Mouse (Mus musculus) gastrocnemius, postnatal 10 days (tissue): ENCODE results near the gene Mras. TPM values are rescaled to one million over a fixed set of nuclear protein-coding genes. Genes with fewer than 3 reads are reported as not detected.

Experiments
- DNase-seq: peaks from one replicate; pipeline ENCODE4 v3.0.0; 2021; ENCODE audit warnings: mixed read lengths
- total RNA-seq, 2 experiments: library from RNA; stranded (reverse); gene quantifications; 2 replicates each; pipeline ENCODE4 v1.2.3; 2021

Mras gene
- total RNA-seq, 2 experiments from 2014 or later = 9.7 to 10.6 TPM

DNA sequence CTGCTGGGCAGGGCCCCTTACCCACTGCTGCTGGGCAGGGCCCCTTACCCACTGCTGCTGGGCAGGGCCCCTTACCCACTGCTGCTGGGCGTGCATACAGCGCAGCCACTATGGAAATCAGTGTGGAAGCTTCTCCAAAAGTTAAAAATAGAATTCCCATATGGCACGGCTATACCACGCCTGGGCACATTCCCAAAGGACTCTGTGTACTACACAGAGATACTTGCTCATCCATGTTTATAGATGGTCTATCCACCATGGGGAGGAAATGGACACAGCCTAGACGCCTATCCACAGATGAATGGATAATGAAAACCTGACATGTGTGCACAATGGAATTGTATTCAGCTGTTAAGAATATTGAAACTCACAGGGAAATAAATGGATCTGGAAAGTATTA, 3.8 kb upstream of the Mras start:
- no peak for DNase-seq

DNA sequence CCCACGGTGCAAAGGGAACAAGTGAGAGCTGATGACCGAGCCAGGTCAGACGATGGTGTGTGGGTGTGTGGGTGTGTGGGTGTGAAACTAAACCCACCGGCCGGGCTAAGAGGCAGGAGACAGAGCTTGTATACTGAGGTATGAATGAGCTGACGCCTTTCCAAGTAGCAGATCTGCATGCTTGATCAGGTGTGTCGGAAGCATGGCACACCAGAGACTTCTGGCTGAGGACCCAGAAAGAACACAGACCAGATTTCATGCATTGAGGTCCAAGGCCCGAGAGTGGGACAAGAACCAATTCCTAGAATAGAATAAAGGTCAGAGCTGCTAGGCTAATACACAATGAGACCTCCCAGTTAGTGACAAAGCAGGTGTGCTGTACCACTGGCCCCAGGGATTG, 1.9 kb upstream of the Mras start:
- no peak for DNase-seq

DNA sequence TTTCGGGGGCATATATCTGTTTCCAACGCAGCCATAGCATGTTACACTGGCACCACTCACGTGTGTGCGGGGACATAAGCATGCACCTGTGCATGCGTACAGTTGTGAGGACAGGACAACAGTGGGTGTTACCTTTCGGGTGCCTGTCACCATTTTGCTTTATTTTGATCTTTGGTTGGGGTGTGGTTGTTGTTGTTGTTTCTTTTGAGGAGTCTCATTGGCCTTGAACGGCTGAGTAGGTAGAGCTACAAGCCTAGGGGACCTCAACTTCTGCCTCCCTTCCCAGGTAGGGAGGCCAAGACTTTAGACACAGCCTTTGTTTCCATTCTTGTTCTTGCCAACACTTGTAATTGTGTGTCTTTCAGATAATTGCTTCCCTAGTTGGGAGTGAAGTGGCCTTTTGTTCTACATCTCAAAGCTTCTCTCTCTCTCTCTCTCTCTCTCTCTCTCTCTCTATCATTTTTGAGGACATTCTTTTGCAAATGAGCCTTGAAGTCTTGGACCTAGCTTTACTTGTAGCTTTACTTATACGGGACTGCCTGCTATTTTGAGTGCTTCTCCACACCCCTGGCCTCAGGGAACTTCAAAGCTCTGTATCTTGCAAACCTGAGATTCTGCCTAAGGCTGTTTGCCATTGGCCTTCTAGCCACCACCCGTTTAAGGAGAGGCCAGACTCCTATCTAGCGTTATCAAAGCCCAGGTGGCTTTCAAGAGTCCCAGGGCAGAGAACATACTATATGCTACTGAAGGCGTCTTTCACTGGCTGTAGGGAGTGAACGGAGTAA, 792 bp upstream of the Mras start:
- DNase-seq = no peak

DNA sequence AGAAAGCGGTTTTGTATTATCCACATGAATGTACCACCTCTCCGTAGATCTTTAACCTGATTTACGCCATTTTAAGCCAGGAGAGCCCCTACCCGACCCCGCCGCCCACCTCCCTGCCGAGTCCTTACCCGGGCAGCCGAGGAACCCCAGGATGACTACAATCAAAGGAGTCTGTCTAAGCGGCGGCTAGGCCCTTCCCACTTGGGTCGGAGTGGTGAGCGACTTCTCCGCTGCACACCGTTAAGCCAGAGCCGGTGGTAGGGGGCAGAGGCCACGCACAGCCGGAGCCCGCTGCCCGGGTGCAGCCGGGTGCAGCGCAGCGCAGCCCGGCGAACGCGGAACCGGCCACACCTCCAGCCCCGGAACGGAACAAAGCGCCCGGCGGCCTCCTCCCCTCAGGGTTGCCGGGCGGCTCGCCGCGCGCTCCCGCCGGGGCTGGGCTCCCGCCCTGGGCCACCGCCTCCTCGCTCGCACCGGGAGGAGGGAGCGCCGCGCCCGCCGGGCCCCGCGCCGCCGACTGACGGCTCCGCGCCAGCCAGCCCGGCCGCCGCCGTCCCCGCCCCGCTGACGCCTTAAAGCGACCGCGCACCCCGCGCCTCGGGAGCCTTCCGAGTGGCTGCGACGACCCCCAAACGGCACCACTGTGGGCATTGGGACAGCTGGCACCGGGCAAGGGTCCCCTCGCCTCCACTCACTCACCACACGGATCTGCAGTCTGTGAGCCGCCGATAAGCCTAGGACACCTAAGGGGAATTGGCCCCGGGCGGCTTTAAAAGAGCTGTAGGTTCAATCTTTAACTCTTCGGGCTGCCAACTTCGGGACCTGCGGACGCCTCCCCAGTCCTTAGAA, 775 bp downstream of the Mras start:
- DNase-seq = peak; percentile 82

DNA sequence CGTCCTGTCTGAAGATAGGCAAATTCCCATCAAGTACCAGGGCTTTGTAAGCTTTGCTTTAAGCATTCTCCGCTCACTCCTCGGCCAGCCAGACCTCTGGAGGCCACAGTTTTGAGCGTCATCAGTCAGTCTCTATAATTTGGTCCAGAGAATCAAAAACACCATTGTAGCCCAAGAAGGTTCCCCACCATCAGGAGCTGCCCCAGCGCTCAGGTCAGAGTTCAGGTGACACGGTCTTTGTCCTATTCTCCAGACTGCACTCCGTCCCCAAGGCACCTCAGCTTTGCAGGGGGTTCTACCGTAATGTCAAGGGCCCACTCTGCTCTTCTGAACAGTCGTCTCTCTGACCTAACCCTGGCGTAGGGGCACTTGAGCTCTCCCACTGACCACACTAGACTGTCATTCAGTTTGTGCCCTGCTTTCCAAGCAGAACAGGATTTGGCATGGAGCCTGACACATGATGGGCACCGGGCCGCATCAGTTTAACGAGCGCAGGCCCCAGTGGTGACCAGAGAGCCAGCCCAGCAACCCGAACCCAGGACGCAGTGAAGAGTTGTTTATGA, 1.5 kb downstream of the Mras start:
- DNase-seq = peak; percentile 56

DNA sequence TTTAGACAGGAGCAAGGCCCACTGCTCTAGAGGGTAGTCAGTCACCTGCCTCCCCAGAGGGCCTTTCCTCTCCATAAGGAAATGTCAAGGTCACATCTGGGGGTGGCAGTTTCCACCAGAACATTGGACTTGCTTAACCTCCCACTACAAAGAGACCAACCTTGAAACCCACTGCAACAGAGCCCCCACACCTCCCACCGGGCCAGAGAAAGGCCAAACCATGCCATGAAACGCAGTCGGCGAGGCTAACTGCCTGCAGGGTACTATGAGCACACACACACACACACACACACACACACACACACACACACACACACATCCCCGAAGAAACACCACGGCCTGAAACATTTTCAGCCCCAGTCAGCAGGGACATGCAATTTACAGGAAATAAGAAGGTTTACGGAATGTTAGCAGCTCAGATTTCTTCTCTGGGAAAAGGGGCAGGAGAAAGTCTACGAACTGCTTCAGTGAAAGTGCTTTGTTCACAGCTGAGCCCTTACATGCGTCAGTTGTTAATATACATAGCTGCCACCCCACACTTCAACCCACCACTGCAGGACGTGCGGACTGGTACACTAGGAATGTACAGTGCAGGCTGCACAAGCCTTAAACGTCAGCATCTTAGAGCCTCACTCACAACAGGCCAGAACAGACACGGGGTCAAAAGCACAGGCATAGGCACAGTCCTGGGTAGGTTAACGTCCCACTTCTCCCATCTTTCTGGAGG, 2.1 kb downstream of the Mras start:
- DNase-seq = no peak

DNA sequence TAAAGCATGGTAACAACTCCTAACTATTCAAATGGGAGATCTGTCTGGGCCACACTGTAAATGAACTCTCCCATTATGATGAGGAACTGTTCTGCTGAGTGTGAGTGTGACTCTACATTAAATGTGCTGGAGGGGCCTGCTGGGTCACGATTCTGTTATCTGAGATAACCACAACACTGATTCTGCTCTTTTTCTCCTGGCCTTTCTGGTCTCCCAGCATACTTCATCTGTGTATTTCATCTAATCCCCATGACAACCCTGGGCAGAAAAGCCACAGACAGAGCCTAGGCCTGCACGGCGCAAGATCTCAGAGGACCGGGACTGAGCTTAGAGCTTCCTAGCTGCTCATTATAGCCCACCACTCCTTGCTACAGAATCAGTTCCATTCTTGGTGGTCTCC, 4.7 kb downstream of the Mras start:
- DNase-seq = no peak

DNA sequence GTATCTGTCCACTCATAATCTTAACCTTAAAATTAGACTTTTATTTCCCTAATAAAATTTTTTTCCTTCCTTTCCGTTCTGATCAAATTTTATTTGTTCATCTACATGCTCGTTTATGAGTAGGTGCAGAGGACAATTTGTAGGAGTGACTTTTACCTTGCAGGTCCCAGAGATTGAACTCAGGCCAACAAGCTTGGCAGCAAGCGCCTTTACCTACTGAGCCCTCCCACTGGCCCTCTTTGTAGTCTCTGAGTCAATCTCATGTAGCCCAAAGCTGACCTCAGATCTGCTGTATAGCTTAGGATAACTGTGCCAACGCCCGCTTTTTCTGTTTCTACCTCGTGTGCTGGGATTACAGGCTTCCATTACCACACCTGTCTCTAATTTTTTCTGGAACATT, 5.2 kb downstream of the Mras start:
- no peak for DNase-seq

DNA sequence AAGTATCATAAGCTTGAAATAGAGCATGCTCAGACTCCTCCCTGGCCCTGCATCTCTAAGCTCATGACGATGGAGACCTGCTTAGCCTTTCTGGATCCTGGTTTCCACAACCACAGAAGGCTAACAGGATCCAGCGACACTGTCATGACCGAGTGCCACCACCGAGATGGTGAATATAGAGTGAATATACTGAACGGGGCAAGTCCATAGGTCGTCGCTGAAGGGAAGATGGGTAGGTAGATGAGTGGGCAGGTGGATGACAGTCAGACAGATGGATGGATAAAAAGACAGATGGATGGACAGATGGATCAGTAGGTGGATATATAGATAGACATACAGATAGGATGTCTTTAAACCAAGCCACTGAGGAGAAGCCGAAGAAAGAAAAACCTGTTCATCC, 5.8 kb downstream of the Mras start:
- DNase-seq = no peak

DNA sequence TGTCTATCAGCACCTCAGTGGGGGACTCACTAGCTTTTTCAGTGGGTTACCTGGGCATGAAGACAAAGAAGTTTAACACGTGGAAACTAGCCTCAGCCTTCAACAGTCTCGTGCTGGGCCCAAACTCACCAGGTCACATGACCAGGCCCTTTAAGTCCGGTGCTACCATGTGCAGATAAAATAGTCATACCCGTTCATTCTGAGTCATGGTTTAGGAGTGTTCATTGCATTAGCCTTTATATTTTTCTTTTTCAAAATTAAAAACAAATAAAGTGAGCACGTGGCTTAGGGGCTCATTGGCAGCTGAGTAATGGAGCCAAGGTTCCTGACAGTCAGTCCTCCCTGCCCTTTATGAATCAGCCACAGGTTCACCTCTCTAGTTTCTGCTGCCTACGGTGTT, 6.4 kb downstream of the Mras start:
- no peak for DNase-seq

DNA sequence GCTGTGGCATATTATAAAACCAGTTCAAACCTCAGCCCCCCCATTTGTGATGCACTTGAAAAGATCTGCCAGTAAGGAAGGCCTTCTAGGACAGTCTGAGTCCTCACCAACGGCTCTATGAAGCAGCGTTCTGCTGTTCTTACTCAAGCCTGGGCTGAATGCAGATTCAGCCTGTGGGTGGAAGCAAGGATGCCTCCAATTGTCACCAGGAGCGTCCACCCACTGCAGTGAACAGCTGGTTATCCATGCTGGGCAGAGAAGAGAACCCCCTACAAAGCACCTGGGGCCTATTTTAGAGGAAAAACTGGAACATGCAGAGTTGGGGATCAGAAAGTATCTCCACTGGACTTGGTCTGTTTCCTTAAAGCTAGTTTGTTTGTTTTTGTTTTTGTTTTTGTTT, 7.3 kb downstream of the Mras start:
- DNase-seq = no peak

DNA sequence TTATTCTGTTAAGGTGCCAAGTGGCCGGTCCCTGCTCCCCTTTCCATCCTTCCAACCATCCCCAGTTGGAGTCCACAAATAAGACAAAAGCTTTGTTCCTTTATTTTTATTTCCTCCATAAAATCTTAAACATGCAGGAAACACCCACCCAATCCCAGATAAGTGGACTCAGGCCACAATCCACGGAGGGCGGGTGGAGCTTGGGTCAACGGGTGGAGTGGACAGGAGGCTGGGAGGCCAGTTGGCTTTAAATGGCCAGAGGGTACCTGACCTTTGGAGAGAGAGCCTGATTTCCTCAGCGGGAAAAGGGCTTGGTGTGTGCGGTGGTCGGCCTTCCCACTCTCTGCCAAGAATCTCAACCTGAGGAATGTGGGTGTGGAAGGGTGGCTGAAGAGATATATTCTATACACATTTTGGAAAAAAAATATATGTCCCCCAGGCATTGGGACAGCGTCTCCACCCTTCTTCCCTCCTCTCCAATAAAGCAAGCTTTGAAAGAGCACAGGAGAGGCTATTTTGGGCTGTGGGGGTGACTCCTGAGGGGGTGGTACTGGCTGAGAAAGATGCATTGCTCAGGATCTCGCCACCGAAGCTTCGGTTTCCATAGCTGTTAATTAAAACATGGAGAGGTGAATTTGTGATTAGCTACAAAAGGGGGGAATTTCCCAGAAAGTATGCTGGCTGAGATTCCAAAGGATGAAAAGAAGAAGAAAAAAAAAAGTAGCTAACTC, 8.4 kb downstream of the Mras start:
- DNase-seq = no peak

DNA sequence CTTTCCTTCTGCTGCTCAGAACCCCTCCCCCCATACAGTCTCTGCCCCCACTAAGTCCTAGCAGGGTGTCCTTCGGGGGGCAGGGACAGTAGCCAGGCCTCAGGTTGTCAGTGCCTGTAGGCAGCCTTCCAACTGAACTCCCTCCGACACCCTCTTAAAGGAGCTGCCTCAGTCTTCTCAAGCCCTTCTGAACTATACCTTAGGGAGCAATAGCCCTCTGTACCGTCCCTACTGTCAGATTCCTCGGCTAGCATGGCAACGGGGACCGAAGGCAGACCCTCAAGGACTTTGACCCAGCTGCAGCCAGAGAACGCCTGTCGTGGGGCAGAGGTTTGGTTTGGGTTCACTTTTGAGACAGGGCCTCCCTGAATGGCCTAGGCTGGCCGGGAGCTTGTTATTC, 11.9 kb downstream of the Mras start:
- DNase-seq = no peak

DNA sequence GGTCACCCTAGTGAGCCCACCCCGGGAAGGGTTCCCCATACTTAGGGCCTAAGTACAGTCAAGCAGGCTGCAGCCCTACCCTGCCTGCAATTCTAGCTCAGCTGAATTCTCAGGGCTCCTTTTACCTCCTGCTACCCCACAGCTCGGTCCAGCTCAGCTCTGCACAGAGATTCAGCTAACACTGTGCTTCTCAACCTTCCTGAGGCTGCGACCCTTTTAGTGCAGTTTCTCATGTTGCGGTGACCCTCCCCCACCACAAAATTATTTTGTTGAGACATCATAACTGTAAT, 12.7 kb downstream of the Mras start:
- no peak for DNase-seq

DNA sequence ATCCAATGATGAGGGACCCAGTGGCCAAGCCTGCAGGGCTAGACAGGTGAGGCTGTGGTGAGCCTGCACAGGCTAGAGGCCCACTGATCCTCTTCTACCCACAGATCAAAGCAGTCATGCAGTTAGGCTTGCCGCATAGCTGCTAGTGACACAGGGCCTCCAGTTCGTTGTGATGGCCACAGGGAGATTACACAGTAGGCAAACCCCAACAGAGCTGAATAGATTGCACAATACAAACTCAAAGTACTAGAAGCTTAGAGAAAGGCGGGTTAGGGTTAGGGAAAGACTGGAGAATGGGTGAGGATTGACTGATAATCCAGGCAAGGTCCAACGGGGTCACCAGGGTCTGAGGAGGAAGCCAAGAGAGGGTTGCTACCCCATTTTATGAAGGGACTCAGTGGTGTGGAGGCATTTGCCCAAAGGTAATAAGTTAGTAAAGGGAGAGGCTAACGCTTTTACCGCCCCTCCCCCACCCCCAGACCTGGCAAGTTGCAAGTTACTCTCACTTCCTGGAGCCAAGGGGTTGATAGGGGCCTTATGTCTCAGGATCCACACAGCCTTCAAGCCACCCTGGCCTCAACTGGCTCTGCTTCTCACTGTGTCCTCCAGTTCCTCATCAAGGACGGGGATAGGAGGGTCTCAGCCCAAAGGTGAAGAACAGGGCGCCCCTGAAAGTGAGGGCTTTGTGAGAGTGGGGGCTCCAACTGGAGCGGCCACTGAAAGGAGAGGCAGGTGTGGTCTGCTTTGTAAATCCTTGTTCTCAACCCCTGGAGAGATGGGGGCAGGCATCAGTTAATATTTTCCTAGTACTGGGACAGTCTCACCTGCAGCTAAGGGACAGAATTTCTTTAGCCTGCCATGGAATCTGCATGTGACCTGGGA, 13.2 kb downstream of the Mras start:
- DNase-seq = no peak

DNA sequence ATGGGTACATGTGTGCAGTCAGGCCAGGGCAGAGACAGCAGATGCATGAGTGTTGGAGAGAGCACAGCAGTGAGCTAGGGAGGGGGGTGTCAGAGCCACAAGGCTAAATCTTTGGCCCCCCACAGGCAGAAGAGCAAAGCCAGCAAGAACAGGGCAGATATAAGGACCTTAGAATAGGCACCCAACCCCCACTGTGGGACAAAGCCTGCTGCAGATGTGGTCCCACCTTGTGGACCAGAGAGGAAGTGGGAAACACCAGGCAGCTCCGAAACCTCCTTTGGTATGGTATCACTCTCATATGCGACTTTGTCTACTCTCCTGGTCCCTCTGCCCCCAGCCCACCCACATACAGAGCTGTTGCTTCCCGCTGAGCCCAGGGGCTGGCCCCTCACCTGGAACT, 15.3 kb downstream of the Mras start:
- no peak for DNase-seq

DNA sequence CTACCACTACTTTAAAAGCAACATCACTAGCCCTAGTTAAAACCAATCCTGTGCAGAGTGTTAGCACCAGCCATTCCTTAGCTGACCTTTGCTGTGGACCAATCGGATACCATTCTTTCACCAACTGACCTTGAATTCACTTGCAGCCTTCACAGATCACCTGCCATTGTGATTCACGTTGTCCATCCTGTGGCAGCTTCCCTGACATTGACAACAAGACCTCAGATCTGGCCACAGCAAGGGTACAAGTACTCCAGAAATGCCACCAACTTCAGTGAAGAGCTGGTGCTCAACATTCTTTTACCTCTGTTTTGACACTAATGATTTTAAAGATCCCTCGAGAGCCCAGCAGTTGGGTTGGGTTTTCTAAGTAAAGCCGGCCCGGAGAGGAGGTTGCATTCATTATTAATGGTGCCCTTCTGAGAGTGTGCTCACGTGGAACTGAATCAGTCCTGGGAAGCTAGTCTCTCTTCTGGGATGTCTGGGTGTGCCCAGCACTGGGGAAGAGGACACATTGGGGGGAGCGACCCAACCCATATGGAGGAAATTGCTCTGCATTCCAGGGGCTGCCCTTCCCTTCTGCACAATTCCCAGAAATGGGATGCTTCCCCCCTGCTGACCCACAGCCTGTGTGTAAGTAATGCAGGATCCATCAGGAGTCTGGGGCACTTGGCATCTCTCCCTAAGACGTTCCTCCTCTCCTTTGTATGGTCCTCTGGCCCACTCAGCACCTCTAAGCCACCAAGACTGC, 17.1 kb downstream of the Mras start:
- no peak for DNase-seq

DNA sequence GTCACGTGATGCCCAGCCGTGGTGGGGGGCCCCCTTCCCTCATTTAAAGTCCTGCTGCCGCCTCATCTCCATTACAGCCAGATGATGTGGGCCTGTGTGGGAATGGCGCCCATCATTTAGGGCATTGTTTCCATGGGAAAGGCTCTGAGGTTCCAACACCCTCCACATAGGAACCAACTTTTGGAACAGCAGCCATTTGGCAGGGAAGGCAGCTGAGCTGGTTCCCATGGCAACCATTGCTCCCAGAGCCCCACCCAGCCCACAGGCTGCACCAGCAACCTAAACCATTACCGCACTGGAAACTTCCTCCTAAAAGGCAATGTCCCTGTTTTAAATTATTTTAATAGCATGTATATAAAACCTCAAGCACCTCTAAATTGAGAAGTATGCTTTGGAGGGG, 18.8 kb downstream of the Mras start:
- no peak for DNase-seq

DNA sequence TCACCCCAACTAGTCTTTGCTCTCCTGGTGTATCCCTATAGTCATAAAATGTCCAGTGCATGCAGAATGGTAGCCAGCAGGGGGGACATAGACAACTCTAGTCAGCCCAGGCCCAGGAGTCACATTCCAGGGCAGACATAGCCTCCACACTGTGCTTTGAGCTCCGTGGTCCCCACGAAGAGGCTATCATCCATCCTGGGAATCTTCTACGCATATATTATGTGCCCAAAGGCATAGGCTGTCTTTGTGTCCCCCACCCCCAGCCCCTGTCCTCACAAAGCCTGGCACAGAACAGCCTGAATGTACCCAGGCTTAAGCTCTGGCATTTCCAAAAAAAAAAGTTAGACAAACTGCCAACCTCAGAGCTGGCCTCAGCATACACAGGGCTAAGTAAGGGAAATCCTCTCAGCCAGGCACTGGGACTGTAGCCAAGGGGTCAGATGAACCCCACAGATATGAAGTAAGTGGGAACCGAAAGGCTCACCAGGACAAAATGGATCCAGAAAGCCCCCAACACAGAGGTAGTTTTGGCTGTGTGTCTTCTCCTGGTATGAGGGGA, 19.8 kb downstream of the Mras start:
- DNase-seq = no peak

DNA sequence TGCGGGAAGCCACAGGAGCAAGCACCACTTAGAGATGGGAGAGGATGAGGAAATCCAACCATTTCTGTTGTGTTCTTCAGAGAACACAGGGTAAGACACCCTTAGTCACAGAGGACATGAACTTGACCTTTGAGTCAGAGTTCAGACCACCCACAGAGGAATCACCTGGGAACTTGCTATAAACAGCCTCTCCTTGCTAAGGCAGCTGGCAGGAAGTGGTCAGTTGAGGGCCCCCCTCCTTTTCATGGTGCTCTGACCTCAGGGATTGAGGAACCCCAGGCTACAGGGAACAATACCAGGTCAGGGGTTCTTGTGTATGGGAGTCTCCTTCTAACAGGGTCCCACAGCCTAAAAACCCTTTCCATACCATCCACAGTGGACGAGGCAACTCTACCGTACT, 20.4 kb downstream of the Mras start:
- DNase-seq = no peak
